Mouse (Mus musculus): ENCODE measurements at regions not wholly inside any gene's neighbourhood (a gene's known extent, or its start where the extent isn't known, plus 50 kb on each side); places are given as distances from the start of the nearest gene placed in this dataset.
"Not testable (repeated sequence)": the region's sequence is repeated elsewhere in the genome, so short reads cannot be mapped to it uniquely, and the experiment has no call there.

DNA sequence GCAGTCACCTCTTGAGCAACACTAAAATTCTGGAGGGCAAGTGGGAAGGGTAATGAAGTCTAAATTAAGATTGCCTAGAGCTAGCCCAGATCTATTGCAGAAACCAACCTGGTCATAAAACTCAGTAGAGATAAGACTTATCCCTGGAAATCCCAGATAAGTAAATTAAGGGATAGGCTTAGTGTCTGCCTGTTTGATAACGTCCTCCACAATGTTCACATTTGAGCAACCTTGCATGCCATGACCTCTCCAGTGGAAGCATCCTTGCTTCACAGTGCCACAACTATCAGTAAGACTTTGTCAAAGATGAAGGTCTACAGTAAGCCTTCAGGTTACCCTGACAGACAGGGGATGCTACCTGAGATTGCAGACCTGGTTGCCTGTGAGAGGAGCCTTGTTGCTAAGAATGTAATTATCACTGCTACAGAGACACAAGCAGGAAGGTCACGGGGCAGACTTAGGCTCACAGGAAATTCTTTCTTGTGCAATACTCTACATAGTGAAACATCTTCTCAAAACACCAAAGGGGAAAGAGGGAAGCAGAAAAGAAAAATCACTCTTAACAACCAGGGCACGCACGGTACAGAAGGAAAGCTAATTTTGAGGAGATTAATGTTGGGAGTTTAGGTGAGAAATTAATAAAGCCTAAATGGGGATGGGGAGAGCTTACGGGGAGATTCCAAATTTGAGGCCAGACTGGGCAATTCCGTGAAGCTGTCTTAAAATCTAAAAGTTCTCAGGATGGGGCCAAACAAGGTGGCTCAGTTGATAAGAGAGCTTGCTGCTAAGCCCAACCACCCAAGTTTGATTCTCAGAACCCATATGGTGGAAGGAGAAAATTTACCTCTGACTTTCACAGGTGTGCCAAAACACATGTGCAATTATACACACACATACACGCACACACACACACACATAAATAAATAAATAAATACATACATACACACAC lies 56.9 kb upstream of the Prdm9 start:
- TF ChIP-seq CTCF (IDR thresholded peaks at IDR 0.05; ENCODE audit: low read depth): no peak
- TF ChIP-seq EP300 (optimal IDR thresholded peaks at IDR 0.05): no peak
- DNase-seq (ENCODE audit: low spot score) (no peak), ATAC-seq (ENCODE audit: low FRiP score, low TSS enrichment) (no peak)

DNA sequence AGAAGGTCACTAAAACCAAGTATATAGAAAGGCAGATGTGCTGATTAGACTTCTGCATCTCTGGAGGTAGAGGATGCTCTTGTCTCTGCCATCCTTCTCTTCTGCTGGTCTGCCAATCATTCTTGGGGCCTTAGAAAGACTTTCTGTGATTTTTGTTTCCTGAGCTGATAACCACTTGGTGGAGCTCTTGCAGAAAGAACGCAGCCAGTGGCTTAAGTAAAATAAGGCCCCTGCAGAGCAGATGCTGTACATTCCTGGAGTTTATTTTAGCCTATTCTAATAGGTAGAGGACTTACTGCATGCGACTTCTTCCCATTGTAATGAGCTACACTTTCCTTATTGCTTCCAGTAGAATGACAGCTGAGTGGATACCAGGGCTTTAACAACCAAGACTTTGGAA lies 58.8 kb upstream of the Prdm9 start:
- Histone ChIP-seq H3K27ac (replicated peaks) (no peak overlapping the region), H3K27me3 (ENCODE audit: control insufficient read depth, insufficient read depth, low read length) (no peaks in the 10 kb centered on the region), H3K4me1 (replicated peaks; ENCODE audit: control insufficient read depth, insufficient read depth) (no peaks in the 10 kb centered on the region), H3K4me3 (ENCODE audit: low read depth, low read length) (no peak overlapping the region), H3K36me3 (ENCODE audit: control insufficient read depth, insufficient read depth, low read length) (no peaks in the 10 kb centered on the region), H3K9ac (ENCODE audit: low read length) (no peak overlapping the region), H3K4me2 (replicated peaks; ENCODE audit: low read depth) (no peak overlapping the region), H3K9me3 (ENCODE audit: control insufficient read depth, low read length) (no peaks in the 10 kb centered on the region)
- WGBS: 4% methylated on average over 2 of the region's 2 CpGs
- TF ChIP-seq EP300 (optimal IDR thresholded peaks at IDR 0.05): no peak
- TF ChIP-seq CTCF (IDR thresholded peaks at IDR 0.05; ENCODE audit: low read depth): peak; percentile 78
- DNase-seq (ENCODE audit: low spot score) (no peak), ATAC-seq (ENCODE audit: low FRiP score, low TSS enrichment) (no peak)

More for the DNA sequence above, 56.9 kb upstream of the Prdm9 start:
- Histone ChIP-seq H3K9ac (ENCODE audit: low read length) (no peak overlapping the region), H3K4me2 (replicated peaks; ENCODE audit: low read depth) (no peak overlapping the region), H3K9me3 (ENCODE audit: control insufficient read depth, low read length) (no peaks in the 10 kb centered on the region), H3K36me3 (ENCODE audit: control insufficient read depth, insufficient read depth, low read length) (no peaks in the 10 kb centered on the region), H3K27ac (replicated peaks) (no peak overlapping the region), H3K4me1 (replicated peaks; ENCODE audit: control insufficient read depth, insufficient read depth) (no peaks in the 10 kb centered on the region), H3K4me3 (ENCODE audit: low read depth, low read length) (no peak overlapping the region), H3K27me3 (ENCODE audit: control insufficient read depth, insufficient read depth, low read length) (no peaks in the 10 kb centered on the region)
- 76% methylated on average over 7 of the region's 7 CpGs for WGBS

DNA sequence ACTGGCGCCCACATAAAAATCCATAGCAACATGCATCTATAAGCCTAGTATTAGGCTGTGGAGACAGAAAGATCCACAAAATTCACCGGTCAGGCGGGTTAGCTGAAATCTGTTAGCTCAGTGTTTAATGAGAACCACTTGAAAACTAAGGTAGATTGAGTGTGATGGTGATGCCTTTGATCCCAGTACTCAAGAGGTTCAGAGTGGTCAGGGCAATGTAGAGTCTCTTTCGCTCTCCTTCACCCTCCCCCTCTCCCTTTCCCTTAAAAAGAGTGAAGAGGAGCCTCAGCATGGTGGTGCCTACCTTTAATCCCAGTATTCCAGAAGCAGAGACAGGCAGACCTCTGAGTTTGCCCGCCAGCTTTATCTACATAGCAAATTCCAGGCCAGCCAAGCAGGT lies 66.6 kb upstream of the Prdm9 start:
- no peaks in the 10 kb centered on the region for H3K36me3 ChIP-seq (ENCODE audit: control insufficient read depth, insufficient read depth, low read length)
- 79% methylated on average over 5 of the region's 5 CpGs for WGBS
- no peaks in the 10 kb centered on the region for H3K9me3 ChIP-seq (ENCODE audit: control insufficient read depth, low read length)
- no peak overlapping the region for H3K4me3 ChIP-seq (ENCODE audit: low read depth, low read length)
- H3K9ac ChIP-seq (ENCODE audit: low read length): no peak overlapping the region
- H3K27me3 ChIP-seq (ENCODE audit: control insufficient read depth, insufficient read depth, low read length): no peaks in the 10 kb centered on the region
- H3K4me1 ChIP-seq (replicated peaks; ENCODE audit: control insufficient read depth, insufficient read depth): no peaks in the 10 kb centered on the region
- H3K4me2 ChIP-seq (replicated peaks; ENCODE audit: low read depth): no peak overlapping the region
- DNase-seq (ENCODE audit: low spot score) (no peak), ATAC-seq (ENCODE audit: low FRiP score, low TSS enrichment) (no peak)
- no peak for TF ChIP-seq CTCF (IDR thresholded peaks at IDR 0.05; ENCODE audit: low read depth)
- TF ChIP-seq EP300 (optimal IDR thresholded peaks at IDR 0.05): no peak
- H3K27ac ChIP-seq (replicated peaks): no peak overlapping the region

DNA sequence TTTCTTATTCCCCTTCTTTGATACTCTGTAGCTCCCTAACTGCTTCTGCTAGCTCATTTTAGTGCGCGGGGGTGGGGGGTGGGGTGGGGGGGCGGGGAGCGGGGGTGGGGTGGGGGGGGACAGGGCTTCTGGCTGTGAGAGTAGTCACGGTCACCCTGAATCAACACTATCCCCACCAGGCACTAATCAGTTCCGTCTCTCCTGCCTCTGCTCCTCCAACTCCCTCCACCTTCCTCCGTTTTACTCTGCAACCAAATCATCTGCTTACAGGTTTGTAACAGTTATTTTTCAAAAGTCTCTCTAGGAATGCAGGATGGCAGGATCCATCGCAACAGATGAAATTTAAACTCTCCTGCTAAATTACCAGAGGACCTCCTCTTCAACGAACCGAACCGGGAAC lies 67.5 kb upstream of the Prdm9 start:
- no peaks in the 10 kb centered on the region for H3K27me3 ChIP-seq (ENCODE audit: control insufficient read depth, insufficient read depth, low read length)
- no peak overlapping the region for H3K27ac ChIP-seq (replicated peaks)
- no peak overlapping the region for H3K9ac ChIP-seq (ENCODE audit: low read length)
- TF ChIP-seq CTCF (IDR thresholded peaks at IDR 0.05; ENCODE audit: low read depth): no peak
- TF ChIP-seq EP300 (optimal IDR thresholded peaks at IDR 0.05): no peak
- H3K36me3 ChIP-seq (ENCODE audit: control insufficient read depth, insufficient read depth, low read length): no peaks in the 10 kb centered on the region
- peak overlapping the region; percentile 27 for H3K4me2 ChIP-seq (replicated peaks; ENCODE audit: low read depth)
- ATAC-seq (ENCODE audit: low FRiP score, low TSS enrichment) (no peak), DNase-seq (ENCODE audit: low spot score) (no peak)
- H3K9me3 ChIP-seq (ENCODE audit: control insufficient read depth, low read length): no peaks in the 10 kb centered on the region
- no peaks in the 10 kb centered on the region for H3K4me1 ChIP-seq (replicated peaks; ENCODE audit: control insufficient read depth, insufficient read depth)
- no peak overlapping the region for H3K4me3 ChIP-seq (ENCODE audit: low read depth, low read length)
- WGBS: 8% methylated on average over 9 of the region's 11 CpGs

DNA sequence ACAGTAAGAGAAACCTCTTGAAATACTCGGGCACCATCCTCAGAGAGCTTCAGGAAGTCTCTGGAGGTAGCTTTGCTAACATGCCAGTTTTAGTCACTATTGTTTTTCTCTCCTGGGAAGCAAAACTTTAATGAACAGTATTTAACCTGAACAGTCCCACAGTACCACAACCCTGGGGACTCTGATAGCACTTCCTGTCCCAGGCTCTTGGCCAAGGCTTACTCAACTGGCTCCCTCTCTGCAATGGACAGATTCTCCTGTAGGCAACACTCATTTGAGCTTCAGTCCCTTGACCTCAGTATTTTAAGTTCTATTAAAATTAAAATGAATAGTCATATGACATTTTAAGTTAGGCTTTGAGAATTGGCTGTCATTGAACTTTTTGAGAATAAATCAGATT lies 67.9 kb upstream of the Prdm9 start:
- Histone ChIP-seq H3K4me1 (replicated peaks; ENCODE audit: control insufficient read depth, insufficient read depth) (no peaks in the 10 kb centered on the region), H3K27ac (replicated peaks) (no peak overlapping the region), H3K4me2 (replicated peaks; ENCODE audit: low read depth) (peak overlapping the region; percentile 27), H3K9ac (ENCODE audit: low read length) (no peak overlapping the region), H3K4me3 (ENCODE audit: low read depth, low read length) (no peak overlapping the region), H3K27me3 (ENCODE audit: control insufficient read depth, insufficient read depth, low read length) (no peaks in the 10 kb centered on the region), H3K9me3 (ENCODE audit: control insufficient read depth, low read length) (no peaks in the 10 kb centered on the region), H3K36me3 (ENCODE audit: control insufficient read depth, insufficient read depth, low read length) (no peaks in the 10 kb centered on the region)
- TF ChIP-seq CTCF (IDR thresholded peaks at IDR 0.05; ENCODE audit: low read depth): no peak
- TF ChIP-seq EP300 (optimal IDR thresholded peaks at IDR 0.05): no peak
- no peak for DNase-seq (ENCODE audit: low spot score)
- no peak for ATAC-seq (ENCODE audit: low FRiP score, low TSS enrichment)
- WGBS: 26% methylated on average over 1 of the region's 1 CpGs

DNA sequence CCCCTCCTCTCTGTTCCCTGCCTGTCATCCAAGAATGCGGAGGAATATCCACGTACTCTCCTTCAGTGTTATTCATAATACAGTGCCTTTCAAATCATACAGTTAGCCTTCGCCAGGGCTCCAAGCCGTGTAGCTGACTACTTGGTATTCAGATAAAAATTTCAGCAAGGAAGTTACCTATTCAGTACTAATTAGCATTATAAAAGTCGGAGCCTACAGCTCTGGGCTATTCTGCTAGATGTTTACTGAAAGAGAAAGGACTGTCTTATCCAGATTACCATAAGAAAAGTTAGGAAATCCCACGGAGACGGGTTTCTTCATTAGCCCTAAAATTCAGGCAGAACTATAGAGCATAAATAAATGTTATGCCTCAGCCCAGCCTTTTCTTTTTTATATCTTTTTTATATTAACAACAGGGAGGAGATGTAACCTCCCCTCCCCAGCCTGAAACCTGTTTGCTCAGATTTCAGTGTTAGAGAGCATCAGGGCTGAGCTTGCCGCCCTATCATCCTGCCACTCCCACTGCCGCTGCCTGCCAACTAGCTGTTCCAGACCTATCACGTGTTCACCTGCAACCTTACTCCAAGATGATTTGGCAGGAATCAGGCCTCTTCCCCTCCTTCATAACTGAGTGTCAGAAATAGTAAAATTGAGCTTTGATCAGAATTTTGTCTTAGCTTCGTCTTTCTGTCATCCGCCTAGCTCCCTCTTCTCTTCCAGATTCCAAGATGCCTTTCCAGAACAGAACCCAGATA lies 65.5 kb upstream of the Chd1 start:
- not testable (repeated sequence) for H3K9ac ChIP-seq (ENCODE audit: low read length); ATAC-seq (ENCODE audit: low FRiP score, low TSS enrichment); H3K27me3 ChIP-seq (ENCODE audit: control insufficient read depth, insufficient read depth, low read length); H3K4me3 ChIP-seq (ENCODE audit: low read depth, low read length); H3K36me3 ChIP-seq (ENCODE audit: control insufficient read depth, insufficient read depth, low read length); H3K4me2 ChIP-seq (replicated peaks; ENCODE audit: low read depth); H3K9me3 ChIP-seq (ENCODE audit: control insufficient read depth, low read length); H3K27ac ChIP-seq (replicated peaks); DNase-seq (ENCODE audit: low spot score); H3K4me1 ChIP-seq (replicated peaks; ENCODE audit: control insufficient read depth, insufficient read depth)
- 65% methylated on average over 12 of the region's 12 CpGs for WGBS
